Mouse (Mus musculus): ENCODE data around the gene Map1lc3a. TPM values are rescaled to one million over a fixed set of nuclear protein-coding genes. Genes with fewer than 3 reads are reported as not detected.
A peak's percentile ranks its signal among the peaks of the same experiment; 100 is the strongest.

The Map1lc3a gene
- 4.7 TPM in 2 replicates for total RNA-seq (2015)
- total RNA-seq (2017), result 0.51 and 1.3 TPM in 2 replicates

DNA sequence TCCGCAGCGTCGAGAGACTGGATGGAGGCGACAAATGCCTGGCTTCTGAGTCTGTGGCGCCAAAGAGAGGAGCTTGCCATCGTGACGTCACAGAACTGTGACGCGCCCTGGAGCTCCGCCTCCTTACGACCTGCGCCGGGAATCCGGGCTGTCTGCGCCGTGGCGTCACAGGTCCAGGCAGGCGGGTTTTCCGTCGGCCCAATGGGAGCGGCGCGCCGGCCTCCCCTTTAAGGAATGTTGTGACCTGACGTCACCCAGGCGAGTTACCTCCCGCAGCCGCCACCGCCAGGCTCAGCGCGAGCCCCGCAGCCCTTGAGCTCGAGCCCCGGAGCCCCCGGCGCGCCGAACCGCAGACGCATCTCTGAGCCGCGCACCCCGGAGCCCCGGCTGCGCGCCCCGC, at the start of gene Map1lc3a:
Gene Map1lc3a, plus strand, starts transcription at position 103 of the 400 bp plus-strand sequence.
- ATAC-seq (ENCODE audit: poor library complexity, severe bottlenecking), result peak; percentile 91

DNA sequence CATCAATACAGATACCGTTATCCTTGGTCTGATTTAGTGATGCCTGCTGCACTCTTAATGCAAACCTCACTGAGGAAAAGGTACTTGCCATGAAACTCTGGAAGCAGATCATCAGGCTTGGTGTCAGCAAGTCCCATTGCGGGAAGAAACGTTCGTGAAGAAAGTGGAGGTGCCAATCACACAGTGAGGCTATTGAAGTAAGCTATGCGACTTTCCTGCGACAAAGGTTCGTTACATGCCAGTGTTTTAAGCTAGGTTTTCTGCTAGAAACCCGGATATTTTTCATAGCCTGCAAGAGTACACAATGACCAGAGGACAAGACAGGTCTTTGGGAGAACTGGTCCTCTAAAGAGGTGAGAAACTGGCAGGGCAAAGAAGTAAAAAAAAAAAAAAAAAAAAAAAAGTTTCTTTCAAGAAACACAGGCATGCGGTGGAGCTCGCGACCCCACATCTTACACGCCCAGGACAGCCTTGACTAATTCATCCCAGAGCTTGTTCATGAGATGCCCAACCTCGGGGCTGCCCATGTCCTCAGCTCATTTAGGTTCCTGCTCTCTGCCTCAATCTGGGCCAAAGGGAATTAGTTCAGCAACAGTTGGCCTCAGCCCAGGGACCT, 40.2 kb upstream of the Map1lc3a start:
- ATAC-seq (ENCODE audit: poor library complexity, severe bottlenecking), result peak; percentile 46

DNA sequence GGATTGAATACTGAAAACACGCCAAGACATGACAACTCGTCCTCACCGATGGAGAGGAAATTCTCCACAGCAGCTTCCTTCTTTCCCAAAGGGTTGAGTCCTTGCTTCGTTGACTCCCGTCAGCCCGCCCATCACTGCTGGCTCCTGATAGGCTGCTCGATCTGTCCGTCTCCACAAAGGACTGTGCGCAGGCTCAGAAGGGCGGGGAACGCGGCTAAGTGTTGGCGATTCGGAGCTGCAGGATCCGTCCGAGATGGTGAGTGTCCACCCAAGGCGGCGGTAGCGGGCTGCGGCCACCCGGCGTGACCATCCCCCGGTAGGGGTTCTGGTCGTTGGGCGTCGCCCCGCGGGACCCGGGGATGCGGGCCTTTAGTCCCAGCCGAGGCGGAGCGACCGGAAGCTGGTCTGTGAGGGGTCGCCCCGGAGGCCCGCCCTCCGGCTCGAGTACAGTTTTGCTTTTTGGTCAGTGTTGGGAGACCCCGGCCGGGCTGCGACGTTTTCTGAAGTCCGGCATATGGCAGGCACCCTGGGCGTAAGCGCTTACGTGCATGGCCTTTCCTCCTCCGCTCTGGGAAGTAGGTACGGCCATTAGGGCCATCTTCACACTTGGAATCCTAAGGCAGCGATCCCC, 39.6 kb upstream of the Map1lc3a start, which contains the start of gene Dynlrb1:
Gene Dynlrb1, plus strand, starts transcription at position 172 of the 631 bp plus-strand sequence.
- peak; percentile 97 for ATAC-seq (ENCODE audit: poor library complexity, severe bottlenecking)

DNA sequence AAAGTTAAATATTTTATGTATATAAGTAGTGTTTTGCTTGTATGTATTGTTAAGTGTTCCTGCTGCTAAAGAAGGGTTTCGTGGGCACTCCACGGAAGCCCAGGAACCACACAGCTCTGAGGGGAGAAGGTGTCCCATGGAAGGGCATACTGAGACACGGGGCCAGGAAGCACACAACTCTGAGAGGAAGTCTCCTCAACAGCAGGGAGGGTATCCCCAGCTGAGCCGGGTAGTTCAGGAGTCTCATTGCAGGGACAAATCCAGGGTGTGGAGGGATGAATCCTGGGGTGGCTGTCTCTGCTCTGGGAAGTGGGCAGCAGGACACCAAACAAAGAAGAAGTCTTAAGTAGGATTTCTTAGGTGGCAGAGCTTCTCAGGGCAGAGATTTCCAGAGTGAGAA, 38.8 kb upstream of the Map1lc3a start:
- no peak for ATAC-seq (ENCODE audit: poor library complexity, severe bottlenecking)

GRCm38 (mm10) chr2:155240915-155241314, 35.2 kb upstream of the Map1lc3a start:
- ATAC-seq (ENCODE audit: poor library complexity, severe bottlenecking), result no peak

DNA sequence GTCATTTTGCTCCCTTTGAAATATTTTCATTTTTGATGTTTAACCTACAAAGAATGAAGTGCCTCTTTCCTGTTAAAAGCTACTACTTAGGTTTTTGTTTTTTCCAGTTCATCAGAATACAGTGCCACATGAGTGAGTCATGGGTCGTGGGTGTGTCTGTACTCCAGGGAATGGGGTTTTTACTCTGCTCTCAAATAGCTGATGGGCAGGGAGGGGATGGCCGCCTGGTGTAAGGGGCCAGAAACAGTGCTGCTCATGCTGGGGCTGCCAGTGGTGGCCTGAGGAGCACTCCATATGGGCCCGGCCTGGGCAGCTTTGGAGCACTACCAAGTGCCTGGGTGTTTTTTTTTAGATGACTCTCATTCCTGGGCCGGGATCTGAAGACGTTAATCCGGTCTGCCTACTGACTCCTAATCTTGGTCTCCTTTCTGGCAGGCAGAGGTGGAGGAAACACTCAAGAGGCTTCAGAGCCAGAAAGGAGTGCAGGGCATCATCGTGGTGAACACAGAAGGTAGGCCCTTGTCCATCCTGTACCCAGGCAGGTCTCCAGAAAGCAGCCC, 33.7 kb upstream of the Map1lc3a start:
- ATAC-seq (ENCODE audit: poor library complexity, severe bottlenecking), result no peak

DNA sequence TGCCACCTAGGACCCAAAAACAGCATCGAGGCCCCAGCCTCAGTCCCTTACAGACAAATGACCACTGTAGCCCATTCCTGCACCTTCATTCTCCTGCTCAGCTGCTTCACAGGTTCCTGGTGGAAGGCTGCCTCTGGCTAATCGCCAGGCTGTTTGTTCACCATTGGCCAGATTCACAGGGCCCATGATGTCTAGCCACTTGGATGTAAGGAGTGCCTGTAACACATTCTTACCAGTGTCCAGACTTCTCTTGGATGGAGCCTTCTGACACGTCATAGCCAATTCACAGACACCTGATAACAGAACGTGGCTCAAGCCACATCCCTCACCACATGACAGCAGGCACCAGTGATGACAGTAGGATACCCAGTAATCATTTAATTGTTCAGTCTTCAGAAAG, 29.9 kb upstream of the Map1lc3a start:
- ATAC-seq (ENCODE audit: poor library complexity, severe bottlenecking), result no peak

GRCm38 (mm10) chr2:155248206-155248605, 27.9 kb upstream of the Map1lc3a start:
- no peak for ATAC-seq (ENCODE audit: poor library complexity, severe bottlenecking)

GRCm38 (mm10) chr2:155248718-155249117, 27.4 kb upstream of the Map1lc3a start:
- ATAC-seq (ENCODE audit: poor library complexity, severe bottlenecking), result no peak

GRCm38 (mm10) chr2:155249588-155249987, 26.5 kb upstream of the Map1lc3a start:
- ATAC-seq (ENCODE audit: poor library complexity, severe bottlenecking), result no peak

- no peak for ATAC-seq (ENCODE audit: poor library complexity, severe bottlenecking)
Observed at GRCm38 (mm10) chr2:155265526-155265925, 10.6 kb upstream of the Map1lc3a start.

DNA sequence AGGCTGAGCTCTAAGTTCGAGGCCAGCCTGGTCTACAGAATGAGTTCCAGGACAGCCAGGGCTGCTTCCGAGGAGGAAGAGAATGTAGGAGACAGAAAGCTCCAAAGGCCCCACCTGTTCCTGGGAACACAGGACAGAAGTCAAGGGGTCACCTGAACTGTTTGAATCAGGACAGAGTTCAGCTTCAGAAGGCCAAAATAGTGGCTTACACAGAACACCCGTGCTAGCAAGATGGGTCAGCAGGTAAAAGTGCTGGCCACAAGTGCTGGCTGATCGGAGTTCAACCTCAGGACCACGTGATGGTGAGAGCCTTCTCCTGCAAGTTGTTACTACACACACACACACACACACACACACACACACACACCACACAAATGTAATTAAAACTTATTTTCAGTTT, 9.2 kb upstream of the Map1lc3a start:
- no peak for ATAC-seq (ENCODE audit: poor library complexity, severe bottlenecking)

DNA sequence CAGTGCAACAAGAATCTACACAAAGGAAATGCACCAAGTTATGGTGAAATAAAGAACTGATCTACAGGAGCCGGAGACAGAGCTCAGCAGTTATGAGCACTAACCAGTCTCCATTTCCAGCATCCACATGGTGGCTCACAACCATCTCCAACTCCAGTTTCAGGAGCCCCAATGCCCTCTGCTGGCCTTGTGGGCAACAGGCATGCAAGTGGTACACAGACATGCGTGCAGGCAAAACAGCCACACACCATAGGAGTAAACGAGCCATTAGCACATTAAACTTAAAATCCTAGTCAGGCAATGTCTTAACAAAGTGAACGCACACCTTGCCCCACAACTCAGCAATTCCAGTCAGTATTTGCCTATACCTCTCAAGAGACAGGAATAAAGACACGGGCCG, 4.1 kb upstream of the Map1lc3a start:
- no peak for ATAC-seq (ENCODE audit: poor library complexity, severe bottlenecking)

- ATAC-seq (ENCODE audit: poor library complexity, severe bottlenecking), result no peak
Observed at GRCm38 (mm10) chr2:155272396-155273170, 3.5 kb upstream of the Map1lc3a start.

- ATAC-seq (ENCODE audit: poor library complexity, severe bottlenecking), result no peak
Observed at GRCm38 (mm10) chr2:155273603-155274002, 2.5 kb upstream of the Map1lc3a start.

- peak; percentile 65 for ATAC-seq (ENCODE audit: poor library complexity, severe bottlenecking)
Observed at GRCm38 (mm10) chr2:155276621-155277175, 601 bp downstream of the Map1lc3a start.

GRCm38 (mm10) chr2:155277721-155278120, 1.6 kb downstream of the Map1lc3a start:
- ATAC-seq (ENCODE audit: poor library complexity, severe bottlenecking), result no peak

GRCm38 (mm10) chr2:155278361-155278760, 2.3 kb downstream of the Map1lc3a start:
- no peak for ATAC-seq (ENCODE audit: poor library complexity, severe bottlenecking)

GRCm38 (mm10) chr2:155279163-155279562, 3.1 kb downstream of the Map1lc3a start:
- no peak for ATAC-seq (ENCODE audit: poor library complexity, severe bottlenecking)

DNA sequence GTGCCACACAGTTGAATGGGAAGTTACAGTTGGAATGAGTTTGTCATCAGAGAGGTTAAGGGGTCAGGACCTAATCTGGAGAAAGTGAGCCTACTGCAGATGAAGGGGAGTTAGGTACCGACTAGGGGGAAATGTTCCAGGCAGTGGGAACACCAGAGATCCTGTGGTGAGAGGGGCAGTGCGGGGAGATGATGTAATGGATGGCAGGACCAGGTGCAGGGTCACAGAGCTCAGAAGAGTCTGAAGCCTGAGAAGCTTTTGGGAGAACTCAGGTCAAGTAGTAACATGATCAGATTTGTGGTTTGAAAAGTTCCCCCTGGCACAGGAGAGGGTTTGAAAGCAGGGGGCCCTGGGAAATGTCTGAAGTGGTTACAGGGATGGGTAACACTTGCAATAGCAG, 4.0 kb downstream of the Map1lc3a start:
- ATAC-seq (ENCODE audit: poor library complexity, severe bottlenecking), result no peak

DNA sequence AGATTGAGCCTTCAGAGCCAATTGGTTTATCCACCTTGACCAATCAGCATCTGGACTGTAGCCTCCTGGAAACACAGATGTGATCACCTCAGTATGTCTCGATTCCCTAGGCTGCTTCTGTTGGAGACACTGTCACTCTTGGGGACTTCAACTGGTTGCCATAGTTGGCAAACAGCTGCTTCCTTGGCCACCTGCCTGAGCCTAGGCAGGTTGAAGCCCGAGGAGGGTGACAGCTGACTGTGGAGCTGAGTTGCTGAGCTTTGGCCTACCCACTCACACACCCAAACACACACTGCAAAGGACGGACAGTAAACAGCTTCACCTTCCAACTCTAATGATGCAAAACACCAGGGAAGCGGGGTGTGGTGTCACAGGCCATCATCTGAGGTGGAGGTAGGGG, 7.7 kb downstream of the Map1lc3a start:
- ATAC-seq (ENCODE audit: poor library complexity, severe bottlenecking), result no peak

All from megakaryocyte, adult 5-6 weeks (primary cell).